Mouse (Mus musculus): ENCODE measurements around the gene Gpr107. TPM values are rescaled to one million over a fixed set of nuclear protein-coding genes. Genes with fewer than 3 reads are reported as not detected.

Gene Gpr107
- total RNA-seq, 2 experiments from 2014 or later, result 39.2 to 41.7 TPM

DNA sequence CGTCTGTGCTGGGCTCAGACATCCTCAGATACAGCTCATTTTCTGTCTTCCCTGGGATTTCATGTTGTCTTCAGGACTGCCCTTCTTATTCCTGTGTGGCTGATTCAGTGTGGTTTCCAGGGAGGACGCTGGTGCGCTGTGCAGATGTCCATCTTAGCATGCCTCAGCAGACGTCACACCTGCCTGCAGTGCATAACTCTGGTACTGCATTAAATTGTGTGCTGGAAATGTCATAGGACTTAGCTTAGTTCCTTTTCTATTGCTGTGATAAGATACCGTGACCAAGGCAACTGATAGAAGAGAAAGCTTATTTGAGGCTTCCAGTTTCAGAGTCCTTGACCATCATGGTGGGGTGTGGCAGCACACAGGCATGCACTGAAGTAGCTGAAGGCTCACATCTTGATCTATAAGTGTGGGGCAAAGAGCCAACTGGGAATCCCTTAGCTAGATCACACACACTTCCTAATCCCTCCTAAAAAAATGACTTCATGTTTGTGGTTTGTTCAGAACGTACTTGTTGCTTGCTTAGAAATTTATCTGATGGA is 30.7 kb downstream of the Gpr107 start:
- intact Hi-C loops (cut with DNase I), result loop anchor here (5.0 kb wide), 1 partner anchor 156 kb away; no protein-coding TSS in a partner anchor

DNA sequence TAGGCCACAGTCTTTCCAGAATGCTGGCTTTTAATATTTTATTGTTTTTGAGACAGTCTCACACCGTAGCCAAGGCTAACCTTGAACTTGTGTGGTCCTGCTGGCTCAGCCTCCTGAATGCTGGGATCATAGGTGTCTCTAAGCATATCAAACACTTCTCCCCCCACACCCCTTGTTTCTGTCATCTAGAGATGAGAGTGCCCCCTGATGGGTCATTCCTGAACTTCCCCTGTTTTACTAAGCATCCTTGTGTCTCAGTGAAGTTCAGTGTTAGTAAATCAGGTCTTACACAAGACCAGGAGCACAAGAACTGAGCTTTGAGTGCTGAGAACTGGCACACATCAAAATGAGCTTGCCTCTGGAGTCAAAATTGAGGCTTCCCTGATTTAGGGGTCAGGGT is 31.7 kb downstream of the Gpr107 start:
- intact Hi-C loops (cut with DNase I), result loop anchor here (5.0 kb wide), 1 partner anchor 157 kb away; no protein-coding TSS in a partner anchor
- DNase-seq, result no peak

More for the DNA sequence above, 30.7 kb downstream of the Gpr107 start:
- no peak for DNase-seq

DNA sequence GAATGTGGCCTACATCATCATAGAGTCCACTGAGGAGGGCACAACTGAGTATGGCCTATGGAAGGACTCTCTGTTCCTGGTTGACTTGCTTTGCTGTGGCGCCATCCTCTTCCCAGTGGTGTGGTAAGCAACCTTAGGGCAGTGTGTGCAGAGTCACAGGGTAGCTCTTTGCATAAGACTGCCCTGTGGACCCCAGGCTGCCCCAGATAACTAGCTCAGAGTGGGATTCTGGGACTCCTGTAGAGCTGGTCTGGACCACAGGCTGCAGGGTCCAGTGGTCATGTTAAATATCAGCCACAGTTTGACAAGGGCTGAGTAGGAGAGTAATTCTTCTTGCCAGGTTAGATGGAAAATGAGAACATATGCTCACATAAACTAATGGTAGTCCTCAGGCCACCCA is 36.6 kb downstream of the Gpr107 start:
- DNase-seq, result no peak
- intact Hi-C loops (cut with DNase I), result no loop called here

DNA sequence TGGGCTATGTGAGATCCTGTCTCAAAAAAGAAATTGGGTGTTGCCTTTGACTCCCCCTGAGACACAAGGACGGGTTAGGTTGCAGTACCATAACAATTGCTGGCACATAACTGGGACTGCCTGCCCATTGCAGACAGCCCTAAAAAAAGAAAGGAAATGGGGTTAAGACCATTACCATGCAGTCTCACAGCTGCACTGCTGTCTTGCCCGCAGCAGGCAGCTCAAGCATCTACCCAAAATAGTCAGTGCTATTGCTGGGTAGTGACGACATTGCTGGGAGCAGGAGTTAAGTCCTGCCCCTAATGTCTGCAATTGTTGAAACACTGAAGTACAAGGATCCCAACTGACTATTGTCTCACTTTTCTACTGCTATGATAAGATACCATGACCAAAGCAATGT is 37.5 kb downstream of the Gpr107 start:
- intact Hi-C loops (cut with DNase I), result no loop called here

DNA sequence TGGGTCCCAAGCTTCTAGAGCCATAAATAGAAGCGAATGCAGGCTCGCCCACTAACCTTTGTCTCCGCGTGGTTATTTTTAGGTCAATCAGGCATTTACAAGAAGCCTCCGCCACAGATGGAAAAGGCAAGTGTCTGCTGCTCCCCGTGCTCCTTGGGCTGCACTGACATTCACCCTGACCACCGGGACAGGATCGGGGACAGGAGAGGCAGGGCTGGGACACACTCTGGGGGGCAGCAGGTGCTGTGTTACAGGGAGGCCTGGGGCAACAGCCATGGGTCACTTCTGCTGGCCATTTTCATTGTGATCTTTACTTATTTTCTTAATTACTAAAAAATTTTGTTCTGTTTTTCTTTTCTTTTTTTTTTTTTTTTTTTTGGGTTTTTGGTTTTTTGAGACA is 39.6 kb downstream of the Gpr107 start:
- intact Hi-C loops (cut with DNase I), result no loop called here
- DNase-seq, result no peak

More for the DNA sequence above, 37.5 kb downstream of the Gpr107 start:
- no peak for DNase-seq

DNA sequence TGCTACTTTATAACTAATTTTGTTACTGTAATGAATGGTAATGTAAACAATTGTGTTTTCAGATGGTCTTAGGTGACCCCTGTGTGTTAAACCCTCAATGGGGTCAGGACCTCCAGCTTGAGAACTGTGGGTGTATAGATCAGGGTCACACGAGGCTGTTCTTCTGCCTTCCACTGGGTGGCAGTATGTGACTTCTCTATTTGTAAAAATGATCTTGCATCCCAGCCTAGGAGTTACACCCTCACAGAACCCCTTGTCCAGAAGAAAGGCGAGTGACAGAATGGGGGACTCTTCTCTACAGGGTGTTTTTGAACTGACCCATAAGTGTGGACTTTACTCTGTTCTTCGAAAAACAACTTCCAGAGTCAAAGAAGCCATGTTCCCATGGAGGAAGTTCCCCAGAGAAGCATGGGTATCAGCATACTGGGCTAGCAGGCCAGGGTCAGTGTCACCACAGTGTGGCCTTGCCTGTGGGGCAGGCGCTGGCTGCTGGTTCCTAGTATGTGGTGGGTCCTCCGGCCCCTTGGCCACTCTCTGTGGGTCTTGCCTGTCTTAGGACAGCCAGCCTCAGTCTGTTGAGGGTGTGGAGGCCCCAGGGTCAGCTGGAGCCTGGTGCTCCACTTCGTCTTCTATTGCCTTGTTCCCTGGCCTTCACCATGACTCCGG is 42.4 kb downstream of the Gpr107 start:
- peak; percentile 32 to 70 for DNase-seq
- intact Hi-C loops (cut with DNase I), result loop anchor here (1.0 kb wide), 1 partner anchor 101 kb away; no protein-coding TSS in a partner anchor

DNA sequence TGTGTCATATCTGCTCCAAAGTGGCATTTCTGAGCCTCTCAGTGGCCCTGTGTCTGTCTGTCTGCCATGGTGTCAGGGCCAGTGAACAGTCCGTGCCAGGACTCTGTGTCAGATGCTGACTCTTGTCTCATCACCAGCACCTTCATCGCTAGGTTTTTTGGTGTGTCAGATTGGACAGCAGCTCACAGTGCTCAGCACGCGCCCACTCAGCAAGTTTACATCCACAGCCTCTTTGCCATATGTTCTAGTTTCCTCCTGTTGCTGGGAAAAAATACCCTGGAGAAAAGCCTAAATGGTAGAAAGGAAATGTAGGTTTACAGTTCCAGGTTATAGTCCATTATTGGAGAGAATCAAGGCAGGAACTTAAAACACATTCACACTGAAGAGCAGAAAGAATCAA is 46.5 kb downstream of the Gpr107 start:
- intact Hi-C loops (cut with DNase I), result no loop called here
- no peak for DNase-seq

DNA sequence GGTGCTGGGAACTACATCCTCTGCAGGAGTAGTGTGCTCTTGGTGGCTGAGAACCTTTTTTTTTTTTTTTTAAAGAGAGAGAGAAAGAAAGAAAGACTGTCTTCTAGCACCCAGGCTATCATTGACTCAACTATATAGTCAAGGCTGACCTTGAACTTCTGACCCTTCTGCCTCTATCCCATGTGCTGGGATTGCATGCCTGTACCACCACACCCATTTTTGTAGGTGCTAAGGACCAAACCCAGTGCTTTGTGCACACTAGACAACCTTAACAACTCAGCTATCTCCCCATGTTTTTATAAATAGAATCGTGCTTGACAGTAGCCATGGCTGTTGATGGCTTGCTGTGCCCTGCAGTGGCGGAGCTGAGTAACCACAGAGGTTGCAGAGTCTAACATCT is 47.9 kb downstream of the Gpr107 start:
- intact Hi-C loops (cut with DNase I), result no loop called here
- DNase-seq, result no peak

DNA sequence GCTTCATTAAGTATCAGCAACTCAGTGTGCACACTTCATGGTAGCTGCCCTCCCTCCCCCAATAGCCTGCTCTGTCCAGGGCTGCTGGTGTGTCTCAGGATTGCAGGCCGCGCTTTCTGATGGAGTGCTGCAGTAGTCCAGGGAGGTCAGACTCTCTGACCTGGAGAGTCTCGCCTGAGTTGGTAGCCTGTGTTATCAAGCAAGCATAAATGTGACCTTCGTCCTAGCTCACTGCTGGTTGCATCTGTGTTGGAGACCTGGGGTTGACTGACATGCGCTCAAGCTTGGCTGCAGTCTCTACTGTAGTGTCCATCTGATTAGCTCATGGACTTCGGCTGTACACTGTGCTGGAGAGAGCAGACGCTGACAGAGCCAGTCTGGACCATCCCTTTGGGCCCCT is 49.7 kb downstream of the Gpr107 start:
- no peak for DNase-seq
- intact Hi-C loops (cut with DNase I), result no loop called here

DNA sequence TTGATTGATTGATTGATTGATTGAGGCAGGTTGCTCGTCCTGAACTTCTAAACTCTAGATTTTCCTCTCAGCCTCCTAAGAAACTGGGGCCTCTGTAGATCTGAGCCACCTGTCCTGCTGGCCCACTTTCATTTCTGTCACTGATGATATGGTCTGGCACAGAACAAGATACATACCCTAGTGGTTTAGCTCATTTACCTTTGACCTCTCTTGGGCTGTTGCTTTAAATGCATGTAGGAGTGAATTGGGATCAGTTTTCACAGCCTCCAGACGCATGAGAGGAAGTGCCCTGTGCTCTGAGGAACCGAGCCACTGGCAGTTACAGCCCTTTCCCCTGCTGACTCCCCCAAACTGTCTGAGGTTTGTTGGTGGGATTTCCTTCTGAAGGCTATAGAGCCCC is 50.2 kb downstream of the Gpr107 start:
- intact Hi-C loops (cut with DNase I), result no loop called here

DNA sequence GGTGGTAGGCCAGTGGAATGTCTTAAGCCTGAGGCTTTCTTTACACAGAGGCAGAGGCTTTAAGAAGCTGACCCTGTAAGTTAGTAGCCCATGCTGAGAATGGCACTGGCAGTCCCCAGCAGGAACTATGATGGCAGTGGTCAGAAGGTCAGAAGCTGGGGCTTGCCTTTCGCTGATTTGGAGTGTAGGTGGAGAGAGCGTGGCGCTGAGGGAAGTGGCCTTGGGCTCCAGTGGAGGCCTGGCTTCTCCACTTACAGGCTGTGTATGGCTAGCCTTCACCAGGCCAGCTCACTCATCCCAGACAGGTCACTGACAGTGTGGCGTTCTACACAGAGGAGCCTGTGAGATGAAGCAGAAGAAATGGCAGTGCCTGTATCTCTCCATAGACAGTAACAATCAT is 50.8 kb downstream of the Gpr107 start:
- intact Hi-C loops (cut with DNase I), result no loop called here
- no peak for DNase-seq

More for the DNA sequence above, 50.2 kb downstream of the Gpr107 start:
- DNase-seq, result no peak

DNA sequence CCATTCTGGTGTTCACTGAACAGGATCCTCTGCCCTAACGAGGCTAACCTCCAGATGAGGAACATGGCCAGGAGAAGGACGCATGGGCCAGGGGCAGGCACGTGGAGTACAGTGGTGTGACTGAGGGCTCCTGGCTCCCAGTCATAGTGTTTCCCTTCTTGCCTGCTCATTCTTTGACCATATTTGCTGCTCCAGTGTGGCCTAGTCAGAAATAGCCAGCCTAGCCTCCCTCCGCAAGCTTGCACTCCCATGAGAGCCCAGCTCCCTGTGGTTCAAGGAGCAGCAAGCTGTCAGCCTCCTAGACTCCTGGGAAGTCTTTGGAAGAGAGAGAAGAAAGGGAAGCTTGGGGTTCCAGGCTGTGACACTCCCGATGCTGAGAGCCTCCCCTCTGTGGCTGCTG is 52.6 kb downstream of the Gpr107 start:
- no peak for DNase-seq
- intact Hi-C loops (cut with DNase I), result loop anchor here (5.0 kb wide), 1 partner anchor 178 kb away; no protein-coding TSS in a partner anchor

DNA sequence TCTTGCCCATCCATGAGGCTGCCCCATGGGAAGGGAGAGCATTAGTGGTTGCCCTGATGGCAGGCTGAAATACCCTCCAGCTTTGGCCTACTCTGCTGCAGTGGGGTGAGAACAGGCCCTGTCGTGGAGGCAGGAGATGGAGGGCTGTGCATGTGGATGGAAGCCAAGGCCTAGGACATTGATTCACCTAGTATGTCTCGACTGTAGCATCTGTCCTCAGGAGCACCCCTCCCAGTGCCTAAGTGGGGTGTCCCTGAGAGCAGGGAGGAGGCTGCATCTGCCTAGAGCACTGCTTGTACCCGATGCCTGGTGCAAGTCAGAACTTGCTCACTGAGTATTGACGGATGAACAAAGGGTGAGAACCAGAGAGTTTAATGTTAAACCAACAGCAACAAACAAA is 54.1 kb downstream of the Gpr107 start:
- intact Hi-C loops (cut with DNase I), result loop anchor here (5.0 kb wide), 1 partner anchor 176 kb away; no protein-coding TSS in a partner anchor
- no peak for DNase-seq

DNA sequence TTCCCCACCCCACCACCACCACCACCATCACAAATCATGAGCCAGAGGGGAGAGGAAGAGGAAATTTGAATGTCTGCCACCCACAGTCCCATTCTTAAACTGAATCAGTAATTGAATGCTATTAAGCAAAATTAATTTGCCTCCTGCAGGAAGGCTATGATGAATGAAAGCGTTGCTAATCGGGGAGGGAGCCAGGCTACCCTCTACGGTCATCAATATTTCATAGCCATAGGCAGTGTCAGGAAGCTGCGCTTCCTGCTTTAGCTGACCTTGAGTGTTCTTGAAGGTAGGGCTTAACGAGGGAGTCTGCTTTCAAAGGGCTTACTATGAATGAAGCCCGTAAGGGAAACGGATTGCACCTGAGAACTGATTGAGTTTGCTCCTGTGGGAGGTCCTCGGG is 54.8 kb downstream of the Gpr107 start:
- intact Hi-C loops (cut with DNase I), result loop anchor here (5.0 kb wide), 1 partner anchor 175 kb away; no protein-coding TSS in a partner anchor

DNA sequence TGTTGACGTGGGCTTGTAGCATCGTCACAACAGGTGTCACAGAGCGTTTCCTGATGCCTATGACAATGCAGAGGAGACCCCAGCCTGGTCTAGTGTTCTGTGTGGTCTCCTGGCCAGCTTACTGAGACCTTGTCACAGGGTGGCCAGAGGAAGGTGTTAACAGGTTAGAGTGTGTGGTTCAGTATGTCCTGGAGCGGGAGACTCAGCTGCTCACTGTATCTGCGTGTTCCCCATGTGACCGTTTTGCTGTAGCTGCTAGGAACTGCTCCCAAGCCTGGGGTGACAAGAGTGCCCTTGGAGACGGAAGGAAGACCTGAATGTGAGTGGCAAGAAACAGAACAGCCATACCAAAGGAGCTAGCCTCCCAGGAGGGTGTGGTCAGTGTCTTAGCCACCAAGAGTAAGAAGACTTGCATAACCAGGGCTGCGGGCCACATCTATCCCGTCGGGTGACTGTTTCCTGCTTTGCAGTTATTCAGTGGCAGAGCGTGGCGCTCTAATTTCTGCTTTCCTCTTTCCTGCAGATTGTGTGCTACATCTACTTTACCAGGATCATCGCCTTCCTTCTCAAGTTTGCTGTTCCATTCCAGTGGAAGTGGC is 56.5 kb downstream of the Gpr107 start:
- intact Hi-C loops (cut with DNase I), result loop anchor here (5.0 kb wide), 1 partner anchor 174 kb away; no protein-coding TSS in a partner anchor

More for the DNA sequence above, 54.8 kb downstream of the Gpr107 start:
- no peak for DNase-seq

DNA sequence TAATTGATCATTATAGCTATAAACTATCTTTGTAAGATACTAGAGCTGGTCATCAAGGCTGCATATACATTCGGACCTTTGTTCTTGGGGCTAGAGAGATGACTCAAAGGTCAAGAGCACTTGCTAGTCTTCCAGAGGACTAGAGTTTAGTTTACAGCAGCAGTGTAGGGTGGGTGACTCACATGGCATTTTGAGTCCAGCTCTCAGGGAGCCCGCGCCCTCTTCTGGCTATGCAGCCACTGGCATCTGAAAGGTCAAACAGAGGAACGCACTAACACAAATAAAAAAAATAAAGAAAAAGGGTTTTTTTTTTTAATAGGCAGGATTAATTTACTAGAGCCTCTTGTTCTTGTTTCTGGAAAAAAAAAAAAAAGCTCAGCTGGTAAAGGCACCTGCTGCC is 57.4 kb downstream of the Gpr107 start:
- intact Hi-C loops (cut with DNase I), result loop anchor here (5.0 kb wide), 1 partner anchor 173 kb away; no protein-coding TSS in a partner anchor
- DNase-seq, result peak in 1 of 2 experiments; percentile 42

More for the DNA sequence above, 56.5 kb downstream of the Gpr107 start:
- no peak for DNase-seq

DNA sequence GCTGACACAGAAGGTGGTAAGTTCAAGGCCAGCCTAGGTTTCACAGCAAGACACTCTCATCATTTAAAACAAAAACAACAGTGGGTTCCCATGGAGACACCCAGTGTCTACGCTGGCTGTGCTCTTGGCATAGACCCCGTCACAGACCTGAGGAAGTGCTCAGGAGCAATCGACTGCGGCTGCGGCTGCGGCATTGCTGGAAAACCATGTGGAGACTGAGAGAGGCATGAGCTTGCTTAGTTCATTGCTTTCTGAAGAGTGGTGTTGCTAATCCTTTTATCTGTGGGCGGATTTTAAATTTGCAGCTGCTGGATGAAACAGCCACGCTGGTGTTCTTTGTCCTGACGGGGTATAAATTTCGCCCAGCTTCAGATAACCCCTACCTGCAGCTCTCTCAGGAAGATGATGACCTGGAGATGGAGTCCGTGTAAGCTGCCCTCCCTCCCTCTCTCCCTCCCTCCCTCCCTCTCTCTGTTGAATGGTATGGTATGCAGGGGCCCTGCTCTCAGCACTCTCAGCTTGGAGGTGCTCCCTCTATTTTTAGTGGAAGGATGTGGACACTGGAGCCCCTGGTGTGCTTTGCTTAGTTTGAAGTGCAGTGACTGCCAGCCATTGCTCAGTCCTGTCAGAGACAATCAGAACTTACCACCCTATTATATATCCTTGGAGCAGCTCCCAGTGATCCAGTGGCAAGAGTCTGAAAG is 58.2 kb downstream of the Gpr107 start:
- intact Hi-C loops (cut with DNase I), result no loop called here
- DNase-seq, result no peak

DNA sequence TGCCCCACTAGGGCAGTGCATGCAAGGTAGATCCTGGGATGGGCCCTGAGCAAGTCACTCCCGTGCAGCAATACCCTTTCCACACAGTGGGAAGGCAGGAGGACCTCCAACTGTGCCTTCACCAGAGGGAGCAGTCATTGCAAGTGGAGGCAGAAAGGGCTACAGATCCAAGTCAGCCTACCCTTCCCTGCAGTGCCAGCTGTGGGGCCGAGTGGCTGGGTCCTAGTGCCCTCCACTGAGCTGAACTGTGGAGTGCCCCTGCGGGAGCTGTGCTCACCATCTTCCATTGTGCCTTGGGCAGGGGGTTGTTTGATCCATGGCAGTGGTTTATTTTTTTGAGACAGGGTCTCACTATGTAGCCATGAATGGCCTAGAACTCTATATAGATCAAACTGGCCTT is 59.1 kb downstream of the Gpr107 start:
- DNase-seq, result no peak
- intact Hi-C loops (cut with DNase I), result no loop called here

DNA sequence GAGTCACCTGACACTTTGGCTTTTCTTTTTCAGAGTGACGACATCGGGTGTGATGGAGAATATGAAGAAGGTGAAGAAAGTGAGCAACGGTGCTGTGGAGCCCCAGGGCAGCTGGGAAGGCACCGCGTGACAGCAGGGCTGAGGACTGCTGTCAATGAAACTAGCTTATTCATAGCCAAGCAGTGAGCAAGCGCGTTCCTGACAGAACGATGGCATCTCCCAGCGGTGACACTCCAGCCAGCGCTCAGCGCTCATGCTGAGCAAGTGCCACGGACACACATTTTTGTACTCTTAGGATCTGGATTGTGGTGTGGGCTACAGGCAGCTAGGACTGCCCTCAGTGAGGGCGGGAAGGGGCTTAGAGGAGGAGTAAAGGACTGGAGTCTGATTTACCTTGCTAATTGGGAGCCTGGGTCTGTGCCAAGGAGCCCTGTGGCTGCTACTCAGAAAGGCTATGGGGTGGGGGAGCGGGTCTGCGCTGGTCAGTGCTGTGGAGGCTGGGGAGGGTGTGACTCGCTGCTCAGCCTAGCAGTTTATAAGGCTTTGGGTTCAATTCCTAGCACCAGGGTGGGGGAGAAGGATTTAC is 62.2 kb downstream of the Gpr107 start:
- peak in 1 of 2 experiments; percentile 31 for DNase-seq

DNA sequence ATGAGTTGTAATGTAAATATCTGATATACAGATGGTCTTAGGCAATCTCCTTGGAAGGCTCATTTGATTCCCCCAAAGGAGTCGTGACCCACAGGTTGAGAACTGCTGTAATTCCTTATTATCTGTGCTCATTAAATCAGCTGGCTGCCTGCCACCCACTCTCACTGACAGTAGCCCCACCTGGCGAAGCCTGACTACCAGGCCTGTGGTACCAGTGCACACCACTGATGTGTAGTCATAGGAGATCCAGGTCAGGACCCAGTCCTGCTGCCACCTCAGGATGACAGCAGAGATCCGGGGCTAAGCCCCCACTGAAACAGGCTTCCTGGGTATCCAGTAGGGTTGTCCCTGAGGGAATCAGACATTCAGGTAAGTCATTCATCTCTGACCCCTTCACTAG is 66.5 kb downstream of the Gpr107 start:
- DNase-seq, result no peak
- intact Hi-C loops (cut with DNase I), result no loop called here

More for the DNA sequence above, 62.2 kb downstream of the Gpr107 start:
- intact Hi-C loops (cut with DNase I), result no loop called here
